Mouse (Mus musculus): ENCODE results near the gene Adamtsl2. TPM values are rescaled to one million over a fixed set of nuclear protein-coding genes. Genes with fewer than 3 reads are reported as not detected.

The Adamtsl2 gene
- polyA plus RNA-seq, 1 experiment from 2014 or later, result 10.1 TPM

DNA sequence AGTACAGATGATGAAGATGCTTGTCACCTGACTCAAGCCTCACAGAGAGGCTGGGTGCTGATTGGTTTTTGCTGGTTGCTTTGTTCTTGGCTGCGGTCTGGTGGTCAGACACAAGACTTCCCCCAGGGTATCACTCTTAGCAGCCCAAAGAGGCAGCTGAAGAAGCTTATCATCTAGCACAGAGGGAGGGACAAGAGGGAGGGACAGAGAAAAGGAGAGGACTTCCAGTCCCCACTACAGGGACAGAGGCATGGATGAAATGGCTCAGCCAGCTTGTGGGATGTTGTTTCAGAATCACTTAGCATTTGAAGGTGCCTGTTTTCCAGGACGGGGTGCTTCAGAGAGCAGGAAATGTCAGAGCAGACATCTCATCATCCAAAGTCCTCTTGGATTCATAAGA, 867 bp upstream of the Adamtsl2 start:
- 21% methylated on average over 2 of the region's 2 CpGs for WGBS
- H3K9ac ChIP-seq, result no peak overlapping the region
- peaks cover 19% of the 10 kb centered on the region for H3K4me1 ChIP-seq
- no peak overlapping the region for H3K27ac ChIP-seq
- no peak overlapping the region for H3K4me2 ChIP-seq
- H3K27me3 ChIP-seq (replicated peaks), result no peaks in the 10 kb centered on the region
- no peak for ATAC-seq (replicated peaks)
- H3K9me3 ChIP-seq, result no peaks in the 10 kb centered on the region
- H3K36me3 ChIP-seq (replicated peaks), result no peaks in the 10 kb centered on the region
- H3K4me3 ChIP-seq, result no peak overlapping the region

DNA sequence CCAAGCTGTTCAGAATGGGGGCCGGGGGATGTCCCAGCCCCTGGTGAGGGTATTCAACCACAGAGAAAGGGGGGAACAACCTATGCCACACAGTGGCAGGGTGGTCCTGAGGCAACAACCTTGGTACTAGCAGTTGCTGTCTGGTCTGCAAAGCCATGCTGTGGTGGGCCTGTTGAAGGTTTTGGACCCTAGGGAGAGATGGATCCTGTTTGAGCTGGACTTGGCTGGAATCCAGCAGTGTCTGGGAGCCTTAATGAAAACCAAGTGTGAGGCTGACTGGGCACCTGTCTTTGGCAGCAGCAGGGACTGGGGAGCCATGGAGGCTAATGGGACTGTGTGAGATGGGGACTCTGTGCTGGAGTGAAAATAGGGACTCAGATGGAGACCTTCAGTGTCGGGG, 470 bp downstream of the Adamtsl2 start:
- no peak overlapping the region for H3K4me3 ChIP-seq
- ATAC-seq (replicated peaks), result peak; percentile 56
- H3K9ac ChIP-seq, result no peak overlapping the region

DNA sequence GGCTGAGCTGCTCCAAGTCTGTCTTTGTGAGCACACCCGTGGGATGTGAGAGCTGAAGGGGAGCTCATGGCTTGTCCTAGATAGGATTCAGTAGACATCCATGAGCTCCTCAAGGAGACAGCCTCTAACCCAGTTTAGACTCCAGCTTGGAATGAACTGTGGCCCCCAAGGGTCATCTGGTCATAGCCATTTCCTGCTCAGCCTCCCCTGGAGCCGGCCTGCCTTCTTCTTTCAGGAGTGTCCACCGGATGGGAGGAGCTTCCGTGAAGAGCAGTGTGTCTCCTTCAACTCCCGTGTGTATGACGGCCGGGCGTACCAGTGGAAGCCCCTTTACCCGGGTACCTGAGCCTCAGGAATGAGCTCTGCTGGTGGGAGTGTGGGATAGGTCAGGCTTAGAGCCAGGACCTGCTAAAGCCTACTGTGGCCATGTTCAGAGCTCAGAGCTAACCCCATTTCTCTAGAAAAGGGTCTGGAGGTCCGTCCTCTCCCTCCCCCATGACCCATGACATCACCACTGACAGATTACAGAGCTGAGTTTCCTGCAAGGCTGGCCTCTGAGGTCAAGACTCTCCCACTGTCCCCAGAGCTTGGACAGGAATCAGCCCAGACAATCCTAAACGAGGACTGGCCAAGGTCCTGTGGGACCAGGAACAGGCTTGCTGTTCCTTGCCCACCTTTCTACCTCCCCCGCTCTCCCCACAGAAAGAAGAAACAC, 4.7 kb downstream of the Adamtsl2 start:
- H3K9ac ChIP-seq, result no peak overlapping the region
- H3K27ac ChIP-seq, result no peak overlapping the region
- peaks cover 11% of the 10 kb centered on the region for H3K4me1 ChIP-seq
- no peaks in the 10 kb centered on the region for H3K36me3 ChIP-seq (replicated peaks)
- no peak for ATAC-seq (replicated peaks)
- no peaks in the 10 kb centered on the region for H3K27me3 ChIP-seq (replicated peaks)
- WGBS, result 79% methylated on average over 12 of the region's 12 CpGs
- no peak overlapping the region for H3K4me2 ChIP-seq
- H3K4me3 ChIP-seq, result no peak overlapping the region
- H3K9me3 ChIP-seq, result no peaks in the 10 kb centered on the region

More for the DNA sequence above, 470 bp downstream of the Adamtsl2 start:
- no peaks in the 10 kb centered on the region for H3K9me3 ChIP-seq
- H3K4me2 ChIP-seq, result peak overlapping the region; percentile 19; the same call in 1 of the 2 replicates
- peak overlapping the region; percentile 53 for H3K27ac ChIP-seq
- WGBS, result 56% methylated on average over 2 of the region's 2 CpGs
- H3K4me1 ChIP-seq, result peaks cover 19% of the 10 kb centered on the region
- no peaks in the 10 kb centered on the region for H3K36me3 ChIP-seq (replicated peaks)
- no peaks in the 10 kb centered on the region for H3K27me3 ChIP-seq (replicated peaks)

DNA sequence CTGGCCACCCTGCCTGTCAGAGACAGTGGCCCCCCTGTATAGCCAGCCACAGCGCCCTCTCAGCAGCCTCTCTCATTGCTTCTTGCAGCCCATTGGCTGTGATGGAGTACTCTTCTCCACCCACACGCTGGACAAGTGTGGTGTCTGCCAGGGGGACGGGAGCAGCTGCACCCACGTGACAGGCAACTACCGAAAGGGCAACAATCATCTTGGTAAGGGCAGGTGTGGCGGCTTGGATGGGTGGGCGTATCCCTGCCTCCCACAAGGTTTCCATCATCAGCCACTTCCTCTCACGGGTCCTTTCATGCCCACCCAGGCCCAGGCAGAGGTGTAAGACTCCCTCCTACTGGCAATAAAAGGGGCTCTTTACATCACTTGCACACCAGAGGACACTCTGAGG, 5.8 kb downstream of the Adamtsl2 start:
- Histone ChIP-seq H3K9me3 (no peaks in the 10 kb centered on the region), H3K4me1 (peaks cover under 1% of the 10 kb centered on the region), H3K4me2 (no peak overlapping the region), H3K36me3 (replicated peaks) (no peaks in the 10 kb centered on the region), H3K9ac (no peak overlapping the region), H3K27me3 (replicated peaks) (no peaks in the 10 kb centered on the region), H3K27ac (no peak overlapping the region), H3K4me3 (no peak overlapping the region)
- ATAC-seq (replicated peaks), result no peak
- 57% methylated on average over 8 of the region's 8 CpGs for WGBS

DNA sequence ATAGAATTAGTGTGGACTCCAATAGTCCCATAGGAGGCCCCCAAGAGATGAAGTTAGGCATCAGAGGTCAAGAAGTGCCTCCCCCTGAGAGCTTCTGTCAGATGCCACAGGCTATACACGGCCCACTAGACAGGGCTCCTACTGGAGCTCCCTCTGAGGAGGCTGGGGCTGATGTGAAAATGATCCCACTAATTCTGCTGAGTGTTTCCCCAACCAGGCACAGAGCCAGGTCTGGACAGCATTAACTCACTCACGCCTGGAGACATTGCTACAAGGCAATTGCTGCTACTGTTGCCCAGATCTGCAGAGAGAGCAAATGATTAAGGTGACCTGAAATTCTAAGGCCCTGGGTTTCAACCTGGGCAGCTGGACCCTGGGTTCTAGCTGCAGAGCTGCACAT, 6.6 kb downstream of the Adamtsl2 start:
- H3K27me3 ChIP-seq (replicated peaks), result no peaks in the 10 kb centered on the region
- WGBS, result 39% methylated on average over 2 of the region's 2 CpGs
- H3K4me1 ChIP-seq, result no peaks in the 10 kb centered on the region
- no peak overlapping the region for H3K9ac ChIP-seq
- no peaks in the 10 kb centered on the region for H3K36me3 ChIP-seq (replicated peaks)
- no peak overlapping the region for H3K4me2 ChIP-seq
- ATAC-seq (replicated peaks), result no peak
- no peaks in the 10 kb centered on the region for H3K9me3 ChIP-seq
- H3K4me3 ChIP-seq, result no peak overlapping the region
- no peak overlapping the region for H3K27ac ChIP-seq

DNA sequence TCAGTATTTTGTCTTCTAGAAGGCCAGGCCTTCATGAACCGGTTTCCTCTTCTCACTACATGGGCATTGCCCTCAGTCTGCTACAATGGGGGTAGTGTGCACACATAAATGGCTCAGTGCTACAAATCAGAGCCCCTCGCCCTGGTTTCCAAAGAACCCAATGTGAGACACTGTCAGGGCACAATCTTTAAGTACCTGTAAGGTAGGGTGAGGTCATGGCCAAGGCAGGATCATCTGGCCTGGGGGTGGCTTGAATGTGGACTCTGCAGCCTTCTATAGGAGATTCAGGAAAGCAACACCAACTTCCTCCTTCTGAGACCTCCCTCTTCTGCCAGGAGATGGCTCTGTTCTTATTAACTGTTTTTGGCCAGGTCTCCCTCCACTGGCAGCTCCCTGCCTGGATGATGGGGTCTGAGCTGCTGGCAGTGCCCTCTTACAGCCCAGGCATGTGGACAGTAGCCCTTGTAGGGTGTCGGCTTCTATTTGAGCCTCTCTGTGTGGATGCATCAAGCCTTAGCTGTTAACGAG, 7.4 kb downstream of the Adamtsl2 start:
- Histone ChIP-seq H3K9ac (no peak overlapping the region), H3K4me1 (no peaks in the 10 kb centered on the region), H3K27me3 (replicated peaks) (no peaks in the 10 kb centered on the region), H3K27ac (no peak overlapping the region), H3K9me3 (no peaks in the 10 kb centered on the region), H3K4me3 (no peak overlapping the region), H3K36me3 (replicated peaks) (no peaks in the 10 kb centered on the region), H3K4me2 (no peak overlapping the region)
- no peak for ATAC-seq (replicated peaks)
- 79% methylated on average over 4 of the region's 4 CpGs for WGBS

DNA sequence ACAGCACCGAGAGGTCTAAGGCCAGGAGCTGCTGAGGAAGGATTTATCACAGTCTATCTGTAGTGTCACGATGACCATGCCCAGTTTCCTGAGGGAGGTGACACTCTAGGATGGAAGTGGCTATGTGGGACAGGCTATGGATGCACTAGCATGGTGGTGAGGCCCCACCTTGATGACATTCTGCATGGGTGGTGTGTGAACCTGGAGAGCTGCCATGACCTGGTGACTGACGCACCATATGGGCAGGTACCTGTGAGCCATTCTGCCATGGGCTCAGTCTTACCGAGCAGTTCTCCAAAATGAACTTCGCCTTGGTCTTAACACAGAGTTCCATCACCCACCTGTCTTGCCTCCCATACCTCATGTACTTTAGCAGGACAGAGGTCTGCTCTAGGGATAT, 8.4 kb downstream of the Adamtsl2 start:
- Histone ChIP-seq H3K4me1 (no peaks in the 10 kb centered on the region), H3K27me3 (replicated peaks) (no peaks in the 10 kb centered on the region), H3K9me3 (no peaks in the 10 kb centered on the region), H3K9ac (no peak overlapping the region), H3K4me2 (no peak overlapping the region), H3K27ac (no peak overlapping the region), H3K36me3 (replicated peaks) (no peaks in the 10 kb centered on the region), H3K4me3 (no peak overlapping the region)
- 91% methylated on average over 5 of the region's 5 CpGs for WGBS
- no peak for ATAC-seq (replicated peaks)

DNA sequence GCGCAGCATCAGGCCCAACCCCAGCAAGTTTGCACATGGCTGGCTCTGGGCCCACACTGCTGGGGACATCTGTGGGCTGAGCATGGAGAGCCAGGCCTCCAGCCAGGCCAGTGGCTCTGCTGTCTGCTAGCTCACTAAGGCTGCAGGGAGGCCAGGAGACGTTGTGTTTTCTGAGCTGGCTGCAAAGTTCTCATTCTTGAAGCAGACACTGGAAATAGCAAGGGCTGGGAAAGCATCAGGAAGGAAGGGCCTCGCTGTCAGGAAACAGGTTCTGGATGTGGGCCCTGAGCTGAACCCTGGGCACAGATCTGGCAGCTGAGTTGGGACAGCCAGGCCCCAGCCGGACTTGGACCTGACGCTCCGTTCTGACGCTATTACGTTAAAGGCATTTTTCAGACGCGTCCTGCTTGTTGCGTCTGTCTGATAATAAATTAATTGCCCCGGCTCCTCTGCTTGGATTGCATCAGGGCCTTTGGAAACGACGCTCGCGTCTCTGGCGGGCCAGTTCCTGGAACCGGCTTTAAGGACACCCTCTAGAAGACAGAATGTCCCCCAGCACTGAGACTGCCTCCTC, 9.0 kb downstream of the Adamtsl2 start:
- Histone ChIP-seq H3K9ac (no peak overlapping the region), H3K36me3 (replicated peaks) (no peaks in the 10 kb centered on the region), H3K4me1 (no peaks in the 10 kb centered on the region), H3K27ac (no peak overlapping the region), H3K4me2 (no peak overlapping the region), H3K9me3 (no peaks in the 10 kb centered on the region), H3K4me3 (no peak overlapping the region), H3K27me3 (replicated peaks) (no peaks in the 10 kb centered on the region)
- WGBS, result 78% methylated on average over 18 of the region's 18 CpGs
- no peak for ATAC-seq (replicated peaks)

DNA sequence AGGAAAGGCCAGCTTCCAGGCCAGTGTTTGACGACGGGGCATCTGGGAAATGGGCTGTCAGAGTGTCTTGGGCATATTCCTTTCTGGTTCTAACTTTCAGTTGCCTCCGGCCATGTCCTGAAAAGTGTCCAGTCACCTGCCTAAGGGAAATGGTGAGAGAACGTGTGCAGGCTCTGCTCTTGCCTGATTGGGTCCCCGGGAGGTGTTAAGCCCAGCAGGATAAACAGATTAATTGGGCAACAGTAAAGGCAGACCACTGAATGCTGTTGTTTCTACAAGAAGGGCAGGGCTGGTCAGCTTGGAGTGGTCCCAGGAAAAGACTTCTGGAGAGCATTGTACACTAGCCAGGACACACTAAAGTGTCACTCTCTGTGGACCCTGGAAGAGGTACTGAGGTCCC, 9.5 kb downstream of the Adamtsl2 start:
- H3K4me3 ChIP-seq, result no peak overlapping the region
- H3K4me2 ChIP-seq, result no peak overlapping the region
- ATAC-seq (replicated peaks), result no peak
- no peak overlapping the region for H3K9ac ChIP-seq
- H3K27ac ChIP-seq, result no peak overlapping the region
- H3K36me3 ChIP-seq (replicated peaks), result no peaks in the 10 kb centered on the region
- 66% methylated on average over 5 of the region's 5 CpGs for WGBS
- H3K27me3 ChIP-seq (replicated peaks), result no peaks in the 10 kb centered on the region
- H3K9me3 ChIP-seq, result no peaks in the 10 kb centered on the region
- no peaks in the 10 kb centered on the region for H3K4me1 ChIP-seq

DNA sequence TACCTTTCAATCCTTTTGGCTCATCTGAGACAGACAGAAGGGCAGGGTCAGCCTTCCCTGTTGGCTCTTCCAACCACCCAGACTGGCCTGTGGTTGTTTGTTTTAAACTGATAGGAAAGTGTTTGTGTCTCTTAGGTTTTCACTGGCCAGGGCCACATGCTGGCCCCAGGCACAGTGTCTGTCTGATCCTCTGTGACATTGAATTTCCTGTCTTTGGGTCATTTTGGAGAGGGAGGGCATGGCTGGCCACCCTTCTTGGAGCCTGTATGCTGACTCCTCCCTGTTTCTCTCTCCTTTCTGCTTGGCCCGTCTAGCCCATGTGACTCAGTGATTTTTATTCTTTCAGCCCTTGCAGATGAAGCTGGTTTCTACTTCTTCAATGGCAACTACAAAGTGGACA, 10.1 kb downstream of the Adamtsl2 start:
- no peak for ATAC-seq (replicated peaks)
- WGBS, result 52% methylated on average over 1 of the region's 1 CpGs
- Histone ChIP-seq H3K4me2 (no peak overlapping the region), H3K9ac (no peak overlapping the region), H3K27ac (no peak overlapping the region), H3K4me1 (no peaks in the 10 kb centered on the region), H3K9me3 (no peaks in the 10 kb centered on the region), H3K36me3 (replicated peaks) (no peaks in the 10 kb centered on the region), H3K4me3 (no peak overlapping the region), H3K27me3 (replicated peaks) (no peaks in the 10 kb centered on the region)

DNA sequence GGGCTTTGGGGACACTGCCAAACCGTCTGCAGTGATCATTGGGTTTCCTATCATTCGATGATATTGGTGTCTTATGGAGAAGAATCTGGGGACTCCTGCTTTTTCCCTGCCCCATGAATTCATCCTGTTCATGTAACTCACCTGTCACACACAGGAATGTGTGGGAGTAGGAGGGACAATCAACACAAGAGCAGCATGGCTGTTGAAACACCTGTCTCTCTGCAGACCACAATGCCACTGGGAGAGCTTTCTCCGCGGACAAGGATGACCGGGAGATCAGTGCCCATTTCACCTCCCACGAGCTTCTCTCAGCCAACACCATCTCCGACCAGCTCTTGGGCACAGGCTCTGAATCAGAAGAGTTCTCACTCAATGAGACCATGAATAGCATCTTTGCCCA, 16.0 kb downstream of the Adamtsl2 start:
- peaks cover 16% of the 10 kb centered on the region for H3K4me1 ChIP-seq
- no peak overlapping the region for H3K27ac ChIP-seq
- no peaks in the 10 kb centered on the region for H3K9me3 ChIP-seq
- no peaks in the 10 kb centered on the region for H3K36me3 ChIP-seq (replicated peaks)
- H3K9ac ChIP-seq, result no peak overlapping the region
- H3K4me3 ChIP-seq, result no peak overlapping the region
- no peak for ATAC-seq (replicated peaks)
- H3K27me3 ChIP-seq (replicated peaks), result no peaks in the 10 kb centered on the region
- no peak overlapping the region for H3K4me2 ChIP-seq
- WGBS, result 91% methylated on average over 7 of the region's 7 CpGs

DNA sequence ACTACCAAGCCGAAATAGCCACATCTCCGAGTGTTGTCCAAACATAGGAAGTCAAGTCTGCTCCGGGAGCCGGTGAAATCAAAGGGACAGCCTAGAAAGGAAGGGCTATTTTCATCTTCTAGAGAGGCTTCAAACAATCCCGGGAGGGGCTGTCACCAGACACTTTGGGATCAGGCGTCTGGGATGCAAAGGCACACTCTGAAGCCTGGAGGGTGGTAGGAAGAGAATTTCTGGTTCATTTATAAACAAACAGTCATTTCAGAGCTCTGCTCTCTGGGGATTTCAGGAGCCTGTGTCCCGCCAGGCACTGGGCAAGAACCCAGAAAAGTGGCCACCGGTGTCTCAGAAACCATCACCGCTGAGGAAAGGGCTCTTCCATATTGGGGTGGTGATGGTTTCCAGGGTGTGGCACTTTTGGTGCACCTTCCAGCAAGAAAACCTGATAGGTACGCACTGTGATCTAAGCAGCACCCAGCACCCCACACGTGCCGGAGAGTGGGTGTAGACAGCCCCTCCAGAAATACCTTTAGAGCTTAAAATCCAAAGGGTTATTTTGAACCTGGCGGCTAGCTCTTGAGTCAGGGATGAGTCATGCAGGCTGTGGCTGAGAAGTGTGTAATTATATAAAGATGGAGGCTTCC, 17.3 kb downstream of the Adamtsl2 start:
- Histone ChIP-seq H3K36me3 (replicated peaks) (no peaks in the 10 kb centered on the region), H3K4me2 (no peak overlapping the region), H3K27me3 (replicated peaks) (no peaks in the 10 kb centered on the region), H3K27ac (no peak overlapping the region), H3K9ac (no peak overlapping the region), H3K4me3 (no peak overlapping the region), H3K4me1 (peaks cover 16% of the 10 kb centered on the region), H3K9me3 (no peaks in the 10 kb centered on the region)
- no peak for ATAC-seq (replicated peaks)
- WGBS, result 71% methylated on average over 13 of the region's 13 CpGs
